Mouse (Mus musculus) C2C12 (cell line): ENCODE measurements at regions not wholly inside any gene's neighbourhood (a gene's known extent, or its start where the extent isn't known, plus 50 kb on each side); places are given as distances from the start of the nearest gene placed in this dataset.

Source experiments
- CEBPB ChIP-seq: IDR thresholded peaks from one replicate; pipeline ENCODE4 v1.6.1; 2011; ENCODE audit warnings: low read depth, mild to moderate bottlenecking, control low read depth, moderate library complexity
- CTCF ChIP-seq: IDR thresholded peaks from one replicate; pipeline ENCODE4 v1.5.1; 2011; ENCODE audit not compliant: control insufficient read depth, insufficient read depth, insufficient read length
- MAX ChIP-seq: IDR thresholded peaks from one replicate; pipeline ENCODE4 v1.6.1; 2011; ENCODE audit warnings: mild to moderate bottlenecking, control low read depth
- MYOD1 ChIP-seq: IDR thresholded peaks from one replicate; pipeline ENCODE4 v1.6.1; 2011; ENCODE audit warnings: low read depth; ENCODE audit not compliant: control insufficient read depth, insufficient read length
- MYOG ChIP-seq: IDR thresholded peaks from one replicate; pipeline ENCODE4 v1.6.1; 2011; ENCODE audit not compliant: control insufficient read depth, insufficient read length; ENCODE audit errors: extremely low read depth
- USF1 ChIP-seq: IDR thresholded peaks from one replicate; pipeline ENCODE4 v1.6.1; 2011; ENCODE audit warnings: low read depth, mild to moderate bottlenecking, control low read depth, moderate library complexity

- TF ChIP-seq CTCF (no peak), MYOG (no peak), CEBPB (no peak), MAX (no peak), USF1 (no peak), MYOD1 (no peak)
These were observed 166.3 kb upstream of the Cxcr4 start for GRCm38 (mm10) chr1:128758294-128758801.
